Mouse (Mus musculus): Measurements from ENCODE around the gene Sergef. TPM values are rescaled to one million over a fixed set of nuclear protein-coding genes. Genes with fewer than 3 reads are reported as not detected.

Sergef gene
- polyA plus RNA-seq, 1 experiment = 7.4 TPM

GRCm38 (mm10) chr7:46533518-46533917 lies 106.1 kb downstream of the Sergef start:
- no peak overlapping the region for H3K27ac ChIP-seq (ENCODE audit: insufficient read depth, low read depth, low read length)
- peaks cover 18% of the 10 kb centered on the region for H3K4me1 ChIP-seq (ENCODE audit: control insufficient read depth, insufficient read depth, low read length)
- TF ChIP-seq CTCF (IDR thresholded peaks at IDR 0.05; ENCODE audit: low read depth, low read length) (no peak), POLR2A (IDR thresholded peaks at IDR 0.05; ENCODE audit: borderline replicate concordance, low read depth, low read length) (no peak)
- no peak overlapping the region for H3K4me3 ChIP-seq (ENCODE audit: insufficient read depth, low read length)

DNA sequence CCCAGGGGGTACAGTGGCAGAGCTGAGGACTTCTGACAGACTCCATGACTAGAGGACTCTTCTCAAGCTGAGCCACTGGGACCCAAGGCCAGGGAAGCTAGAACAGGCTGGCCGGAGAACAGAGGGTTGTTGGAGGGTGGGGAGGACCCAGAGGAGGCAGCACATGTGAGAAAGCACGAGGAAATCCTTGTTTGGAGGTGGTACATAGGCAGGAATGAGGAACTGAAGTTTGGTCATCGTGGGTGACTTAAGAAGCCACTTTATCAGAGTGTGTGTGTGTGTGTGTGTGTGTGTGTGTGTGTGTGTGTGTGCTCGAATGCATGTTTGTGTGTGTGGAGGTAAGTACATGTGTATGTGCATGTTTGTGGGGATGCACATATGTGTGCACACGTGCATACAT lies 108.3 kb downstream of the Sergef start:
- H3K4me3 ChIP-seq (ENCODE audit: insufficient read depth, low read length) = no peak overlapping the region
- no peak overlapping the region for H3K27ac ChIP-seq (ENCODE audit: insufficient read depth, low read depth, low read length)
- peaks cover 18% of the 10 kb centered on the region for H3K4me1 ChIP-seq (ENCODE audit: control insufficient read depth, insufficient read depth, low read length)
- TF ChIP-seq POLR2A (IDR thresholded peaks at IDR 0.05; ENCODE audit: borderline replicate concordance, low read depth, low read length) = no peak
- TF ChIP-seq CTCF (IDR thresholded peaks at IDR 0.05; ENCODE audit: low read depth, low read length) = no peak

GRCm38 (mm10) chr7:46529930-46530329 lies 109.7 kb downstream of the Sergef start:
- no peak for TF ChIP-seq CTCF (IDR thresholded peaks at IDR 0.05; ENCODE audit: low read depth, low read length)
- no peak for TF ChIP-seq POLR2A (IDR thresholded peaks at IDR 0.05; ENCODE audit: borderline replicate concordance, low read depth, low read length)
- H3K4me1 ChIP-seq (ENCODE audit: control insufficient read depth, insufficient read depth, low read length) = peaks cover 18% of the 10 kb centered on the region
- no peak overlapping the region for H3K4me3 ChIP-seq (ENCODE audit: insufficient read depth, low read length)
- no peak overlapping the region for H3K27ac ChIP-seq (ENCODE audit: insufficient read depth, low read depth, low read length)

DNA sequence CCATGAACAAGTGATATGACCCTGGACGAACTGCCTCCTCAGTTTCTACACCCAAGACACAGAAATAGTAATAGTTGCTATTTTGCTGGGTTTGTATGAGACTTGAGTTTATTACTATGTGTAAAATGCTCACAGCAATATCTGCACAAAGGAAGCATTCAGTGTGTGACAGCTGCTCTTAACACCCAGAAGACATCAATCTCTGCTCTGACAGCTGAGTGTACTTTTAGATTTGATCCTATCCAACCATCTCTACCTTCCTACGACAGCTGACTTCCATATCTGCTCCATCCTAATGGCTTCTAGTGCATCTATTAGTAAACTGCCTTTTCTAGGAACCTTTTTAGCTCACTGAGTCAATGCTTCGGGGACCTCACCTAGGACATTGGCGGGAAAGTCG lies 110.3 kb downstream of the Sergef start:
- Histone ChIP-seq H3K4me1 (ENCODE audit: control insufficient read depth, insufficient read depth, low read length) (peaks cover 14% of the 10 kb centered on the region), H3K4me3 (ENCODE audit: insufficient read depth, low read length) (no peak overlapping the region), H3K27ac (ENCODE audit: insufficient read depth, low read depth, low read length) (no peak overlapping the region)
- TF ChIP-seq POLR2A (IDR thresholded peaks at IDR 0.05; ENCODE audit: borderline replicate concordance, low read depth, low read length) (no peak), CTCF (IDR thresholded peaks at IDR 0.05; ENCODE audit: low read depth, low read length) (no peak)

DNA sequence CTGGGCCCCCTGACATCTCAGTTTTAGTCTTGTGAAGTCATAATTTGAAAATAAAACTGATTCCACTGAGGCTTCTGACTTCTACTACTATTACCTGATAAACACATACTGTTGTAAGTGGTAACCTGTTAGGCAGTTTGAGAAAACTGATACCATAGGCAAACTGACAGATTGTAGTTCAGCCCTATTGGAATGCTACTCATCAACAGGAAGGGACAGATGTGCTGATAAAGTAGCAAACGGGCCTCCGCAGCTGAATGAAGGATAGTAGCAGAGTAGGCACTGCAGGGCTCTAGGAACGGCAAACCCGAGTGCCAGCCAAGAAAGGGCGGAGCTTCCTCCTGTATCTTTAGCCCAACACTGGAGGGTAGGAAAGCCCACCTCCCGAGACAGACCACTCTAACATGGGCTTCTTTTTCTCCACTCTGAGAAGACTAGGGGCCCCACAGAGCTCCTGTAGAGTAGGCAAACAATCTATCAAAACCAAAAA lies 112.9 kb downstream of the Sergef start:
- Histone ChIP-seq H3K4me3 (ENCODE audit: insufficient read depth, low read length) (no peak overlapping the region), H3K4me1 (ENCODE audit: control insufficient read depth, insufficient read depth, low read length) (peaks cover 14% of the 10 kb centered on the region), H3K27ac (ENCODE audit: insufficient read depth, low read depth, low read length) (no peak overlapping the region)
- no peak for TF ChIP-seq POLR2A (IDR thresholded peaks at IDR 0.05; ENCODE audit: borderline replicate concordance, low read depth, low read length)
- no peak for TF ChIP-seq CTCF (IDR thresholded peaks at IDR 0.05; ENCODE audit: low read depth, low read length)

GRCm38 (mm10) chr7:46523215-46523614 lies 116.4 kb downstream of the Sergef start:
- no peak overlapping the region for H3K27ac ChIP-seq (ENCODE audit: insufficient read depth, low read depth, low read length)
- TF ChIP-seq POLR2A (IDR thresholded peaks at IDR 0.05; ENCODE audit: borderline replicate concordance, low read depth, low read length) = no peak
- TF ChIP-seq CTCF (IDR thresholded peaks at IDR 0.05; ENCODE audit: low read depth, low read length) = no peak
- no peak overlapping the region for H3K4me3 ChIP-seq (ENCODE audit: insufficient read depth, low read length)
- H3K4me1 ChIP-seq (ENCODE audit: control insufficient read depth, insufficient read depth, low read length) = 0 out of 2 replicates have a peak, but pooled peaks cover 3% of the 10 kb centered on the region

- TF ChIP-seq CTCF (IDR thresholded peaks at IDR 0.05; ENCODE audit: low read depth, low read length) = no peak
- no peak for TF ChIP-seq POLR2A (IDR thresholded peaks at IDR 0.05; ENCODE audit: borderline replicate concordance, low read depth, low read length)
These were observed 117.8 kb downstream of the Sergef start for GRCm38 (mm10) chr7:46521794-46522193.

DNA sequence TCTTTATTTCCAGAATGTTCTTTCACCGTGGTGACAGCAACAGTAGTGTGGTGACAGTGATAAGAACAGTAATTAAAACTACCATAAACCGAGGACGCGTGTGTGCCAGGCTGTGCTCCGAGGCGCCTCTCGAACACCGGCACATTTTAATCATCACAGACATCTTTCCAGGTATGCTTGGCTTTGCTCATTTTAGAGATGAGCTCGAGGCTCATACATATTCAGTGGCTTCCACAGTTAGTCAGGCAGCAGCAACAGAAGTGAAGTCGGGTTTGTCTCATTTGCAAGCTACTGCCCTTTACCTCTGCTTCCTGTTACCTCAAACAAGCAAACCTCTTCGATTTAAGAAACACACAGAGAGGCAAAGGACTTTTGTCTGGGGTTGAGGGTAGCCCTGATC lies 120.5 kb downstream of the Sergef start:
- H3K4me1 ChIP-seq (ENCODE audit: control insufficient read depth, insufficient read depth, low read length) = no peaks in the 10 kb centered on the region
- no peak overlapping the region for H3K27ac ChIP-seq (ENCODE audit: insufficient read depth, low read depth, low read length)
- no peak for TF ChIP-seq POLR2A (IDR thresholded peaks at IDR 0.05; ENCODE audit: borderline replicate concordance, low read depth, low read length)
- TF ChIP-seq CTCF (IDR thresholded peaks at IDR 0.05; ENCODE audit: low read depth, low read length) = no peak
- H3K4me3 ChIP-seq (ENCODE audit: insufficient read depth, low read length) = no peak overlapping the region

More at GRCm38 (mm10) chr7:46521794-46522193, 117.8 kb downstream of the Sergef start:
- Histone ChIP-seq H3K4me1 (ENCODE audit: control insufficient read depth, insufficient read depth, low read length) (0 out of 2 replicates have a peak, but pooled peaks cover 3% of the 10 kb centered on the region), H3K27ac (ENCODE audit: insufficient read depth, low read depth, low read length) (no peak overlapping the region), H3K4me3 (ENCODE audit: insufficient read depth, low read length) (no peak overlapping the region)

DNA sequence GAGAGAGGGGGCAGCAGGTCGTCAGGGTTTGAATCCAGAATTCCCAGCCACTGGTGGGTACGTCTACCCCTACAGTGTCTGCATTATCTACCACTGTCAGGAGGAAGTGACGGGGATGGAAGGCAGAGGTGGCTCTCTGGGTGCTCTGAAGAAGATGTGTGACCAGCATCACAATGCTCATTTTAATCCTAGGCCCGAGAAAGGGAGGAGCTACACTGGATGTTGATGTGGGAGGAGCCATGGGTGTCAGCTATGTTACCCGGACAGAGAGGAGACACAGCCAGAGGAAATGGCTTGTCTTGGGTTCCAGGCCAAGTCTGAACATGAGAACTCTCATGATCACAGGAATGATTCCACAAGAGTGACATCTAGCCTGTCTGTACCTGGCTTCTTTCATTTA lies 122.4 kb downstream of the Sergef start:
- Histone ChIP-seq H3K4me3 (ENCODE audit: insufficient read depth, low read length) (no peak overlapping the region), H3K4me1 (ENCODE audit: control insufficient read depth, insufficient read depth, low read length) (no peaks in the 10 kb centered on the region), H3K27ac (ENCODE audit: insufficient read depth, low read depth, low read length) (no peak overlapping the region)
- no peak for TF ChIP-seq CTCF (IDR thresholded peaks at IDR 0.05; ENCODE audit: low read depth, low read length)
- TF ChIP-seq POLR2A (IDR thresholded peaks at IDR 0.05; ENCODE audit: borderline replicate concordance, low read depth, low read length) = no peak

DNA sequence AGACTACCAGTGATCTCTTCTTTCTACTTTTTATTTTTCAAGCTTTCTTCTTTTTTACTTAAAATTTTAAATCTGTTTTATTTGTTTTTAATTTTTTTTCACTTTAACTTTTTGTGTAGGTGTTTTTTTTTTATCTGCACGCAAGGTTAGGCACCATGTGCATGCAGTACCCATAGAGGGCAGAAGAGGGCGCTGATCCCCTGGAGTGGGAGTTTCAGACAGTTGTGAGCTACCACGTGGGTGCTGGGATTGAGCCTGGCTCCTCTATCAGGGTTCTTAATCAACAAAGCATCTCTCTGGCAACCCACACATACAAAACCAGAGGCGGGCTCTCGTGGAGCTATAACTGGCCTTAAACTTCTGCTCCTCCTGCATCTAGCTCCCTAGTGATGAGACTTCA lies 123.6 kb downstream of the Sergef start:
- TF ChIP-seq POLR2A (IDR thresholded peaks at IDR 0.05; ENCODE audit: borderline replicate concordance, low read depth, low read length) (no peak), CTCF (IDR thresholded peaks at IDR 0.05; ENCODE audit: low read depth, low read length) (peak; percentile 58; the same call in 1 of the 2 replicates)
- H3K4me1 ChIP-seq (ENCODE audit: control insufficient read depth, insufficient read depth, low read length) = no peaks in the 10 kb centered on the region
- no peak overlapping the region for H3K27ac ChIP-seq (ENCODE audit: insufficient read depth, low read depth, low read length)
- H3K4me3 ChIP-seq (ENCODE audit: insufficient read depth, low read length) = no peak overlapping the region

GRCm38 (mm10) chr7:46514981-46515380 lies 124.6 kb downstream of the Sergef start:
- Histone ChIP-seq H3K4me3 (ENCODE audit: insufficient read depth, low read length) (no peak overlapping the region), H3K27ac (ENCODE audit: insufficient read depth, low read depth, low read length) (no peak overlapping the region)
- TF ChIP-seq POLR2A (IDR thresholded peaks at IDR 0.05; ENCODE audit: borderline replicate concordance, low read depth, low read length) (no peak), CTCF (IDR thresholded peaks at IDR 0.05; ENCODE audit: low read depth, low read length) (no peak)

More at GRCm38 (mm10) chr7:46514981-46515380, 124.6 kb downstream of the Sergef start:
- H3K4me1 ChIP-seq (ENCODE audit: control insufficient read depth, insufficient read depth, low read length) = no peaks in the 10 kb centered on the region
